Mouse (Mus musculus) liver, embryonic 15.5 days (tissue): ENCODE measurements around the gene Zbtb20. TPM values are rescaled to one million over a fixed set of nuclear protein-coding genes. Genes with fewer than 3 reads are reported as not detected.

Experiments
- ATAC-seq: fragments of 200-750 bp; cut with Nextera tagmentation; 2 replicates; pipeline ENCODE4 v1.8.0; 2017; ENCODE audit warnings: moderate number of reproducible peaks, mild to moderate bottlenecking, moderate library complexity; ENCODE audit not compliant: insufficient read depth
- H3K27ac ChIP-seq: fragments of 300-500 bp; sonication (generic); replicated peaks from 2 replicates; pipeline ENCODE4 v1.5.1; 2015; ENCODE audit warnings: mild to moderate bottlenecking, inconsistent platforms
- H3K27me3 ChIP-seq: fragments of 300-500 bp; sonication (generic); 2 replicates; pipeline ENCODE4 v1.6.1; 2015; ENCODE audit warnings: mild to moderate bottlenecking, inconsistent platforms
- H3K36me3 ChIP-seq: fragments of 300-500 bp; sonication (generic); replicated peaks from 2 replicates; pipeline ENCODE4 v1.6.1; 2015; ENCODE audit warnings: moderate library complexity, mild to moderate bottlenecking, inconsistent platforms
- H3K4me1 ChIP-seq: fragments of 300-500 bp; sonication (generic); replicated peaks from 2 replicates; pipeline ENCODE4 v1.6.1; 2015; ENCODE audit warnings: inconsistent platforms
- H3K4me2 ChIP-seq: fragments of 300-500 bp; sonication (generic); 2 replicates; pipeline ENCODE4 v1.6.1; 2015; ENCODE audit warnings: moderate library complexity, mild to moderate bottlenecking, inconsistent platforms
- H3K4me3 ChIP-seq: fragments of 300-500 bp; sonication (generic); replicated peaks from 2 replicates; pipeline ENCODE4 v1.5.1; 2015; ENCODE audit warnings: mild to moderate bottlenecking, inconsistent platforms
- H3K9ac ChIP-seq: fragments of 300-500 bp; sonication (generic); 2 replicates; pipeline ENCODE4 v1.6.1; 2015; ENCODE audit warnings: moderate library complexity, mild to moderate bottlenecking, inconsistent platforms
- H3K9me3 ChIP-seq: fragments of 300-500 bp; sonication (generic); replicated peaks from 2 replicates; pipeline ENCODE4 v1.6.1; 2016; ENCODE audit warnings: inconsistent platforms
- WGBS: fragments of 180-500 bp; shearing (Covaris S2); methylation state at CpG from one replicate; pipeline ENCODE4 v1.1.7; 2015; ENCODE audit warnings: mixed read lengths; ENCODE audit not compliant: insufficient replicate concordance; 5-methylcytosine and 5-hydroxymethylcytosine counted together
- polyA plus RNA-seq: library from polyadenylated mRNA; unstranded; fragments of >200 nt; fragmentation: Nextera tagmentation; extraction: Ambion mirVana; gene quantifications from 2 replicates; pipeline ENCODE4 v1.2.1, GENCODE M21; 2015

Gene Zbtb20
- polyA plus RNA-seq, 1 experiment from 2014 or later: 5.1 TPM

- Histone ChIP-seq H3K36me3 (no peaks in the 10 kb centered on the region), H3K9me3 (no peaks in the 10 kb centered on the region), H3K4me3 (no peak overlapping the region), H3K27ac (no peak overlapping the region), H3K4me1 (no peaks in the 10 kb centered on the region), H3K4me2 (no peak overlapping the region), H3K27me3 (no peaks in the 10 kb centered on the region), H3K9ac (no peak overlapping the region)
- WGBS: 74% methylated on average over 9 of the region's 9 CpGs
- ATAC-seq: no peak
Measured at GRCm38 (mm10) chr16:43191060-43191850, 315.6 kb downstream of the Zbtb20 start.

- H3K27ac ChIP-seq: no peak overlapping the region
- no peak overlapping the region for H3K4me3 ChIP-seq
- no peak for ATAC-seq
- no peaks in the 10 kb centered on the region for H3K27me3 ChIP-seq
- no peak overlapping the region for H3K4me2 ChIP-seq
- WGBS: 58% methylated on average over 6 of the region's 6 CpGs
- H3K9ac ChIP-seq: no peak overlapping the region
- no peaks in the 10 kb centered on the region for H3K4me1 ChIP-seq
- no peaks in the 10 kb centered on the region for H3K9me3 ChIP-seq
- no peaks in the 10 kb centered on the region for H3K36me3 ChIP-seq
Measured at GRCm38 (mm10) chr16:43193631-43194239, 318.1 kb downstream of the Zbtb20 start.

- Histone ChIP-seq H3K27ac (no peak overlapping the region), H3K4me1 (no peaks in the 10 kb centered on the region), H3K4me2 (no peak overlapping the region), H3K36me3 (no peaks in the 10 kb centered on the region), H3K9me3 (no peaks in the 10 kb centered on the region), H3K27me3 (no peaks in the 10 kb centered on the region), H3K9ac (no peak overlapping the region), H3K4me3 (no peak overlapping the region)
- WGBS: 40% methylated on average over 4 of the region's 4 CpGs
- no peak for ATAC-seq
Measured at GRCm38 (mm10) chr16:43217336-43218006, 341.8 kb downstream of the Zbtb20 start.

GRCm38 (mm10) chr16:43219367-43219766 lies 343.7 kb downstream of the Zbtb20 start:
- no peak for ATAC-seq
- Histone ChIP-seq H3K4me3 (no peak overlapping the region), H3K27me3 (no peaks in the 10 kb centered on the region), H3K27ac (no peak overlapping the region), H3K36me3 (no peaks in the 10 kb centered on the region), H3K4me2 (no peak overlapping the region), H3K9ac (no peak overlapping the region), H3K9me3 (no peaks in the 10 kb centered on the region), H3K4me1 (no peaks in the 10 kb centered on the region)
- WGBS: 65% methylated on average over 1 of the region's 1 CpGs

GRCm38 (mm10) chr16:43221313-43221712 lies 345.6 kb downstream of the Zbtb20 start:
- 47% methylated on average over 4 of the region's 4 CpGs for WGBS
- Histone ChIP-seq H3K27ac (no peak overlapping the region), H3K9me3 (no peaks in the 10 kb centered on the region), H3K4me1 (no peaks in the 10 kb centered on the region), H3K27me3 (no peaks in the 10 kb centered on the region), H3K36me3 (no peaks in the 10 kb centered on the region), H3K9ac (no peak overlapping the region), H3K4me3 (no peak overlapping the region), H3K4me2 (no peak overlapping the region)
- no peak for ATAC-seq

- Histone ChIP-seq H3K4me3 (no peak overlapping the region), H3K27ac (no peak overlapping the region), H3K4me2 (no peak overlapping the region), H3K27me3 (no peaks in the 10 kb centered on the region), H3K36me3 (no peaks in the 10 kb centered on the region), H3K4me1 (no peaks in the 10 kb centered on the region), H3K9ac (no peak overlapping the region), H3K9me3 (no peaks in the 10 kb centered on the region)
- no peak for ATAC-seq
- 56% methylated on average over 4 of the region's 4 CpGs for WGBS
Measured at GRCm38 (mm10) chr16:43230253-43230652, 354.6 kb downstream of the Zbtb20 start.

GRCm38 (mm10) chr16:43234249-43234648 lies 358.6 kb downstream of the Zbtb20 start:
- no peak for ATAC-seq
- no peaks in the 10 kb centered on the region for H3K9me3 ChIP-seq
- H3K4me2 ChIP-seq: no peak overlapping the region
- H3K9ac ChIP-seq: no peak overlapping the region
- H3K4me3 ChIP-seq: no peak overlapping the region
- no peaks in the 10 kb centered on the region for H3K36me3 ChIP-seq
- H3K27ac ChIP-seq: no peak overlapping the region
- H3K4me1 ChIP-seq: no peaks in the 10 kb centered on the region
- no peaks in the 10 kb centered on the region for H3K27me3 ChIP-seq

- H3K36me3 ChIP-seq: no peaks in the 10 kb centered on the region
- ATAC-seq: peak; percentile 65; the same call in 1 of the 2 replicates
- H3K9ac ChIP-seq: no peak overlapping the region
- H3K4me1 ChIP-seq: no peaks in the 10 kb centered on the region
- H3K4me2 ChIP-seq: no peak overlapping the region
- 63% methylated on average over 7 of the region's 7 CpGs for WGBS
- H3K27ac ChIP-seq: no peak overlapping the region
- no peaks in the 10 kb centered on the region for H3K9me3 ChIP-seq
- H3K4me3 ChIP-seq: no peak overlapping the region
- H3K27me3 ChIP-seq: no peaks in the 10 kb centered on the region
Measured at GRCm38 (mm10) chr16:43235317-43235716, 359.6 kb downstream of the Zbtb20 start.

GRCm38 (mm10) chr16:43235721-43236159 lies 360.1 kb downstream of the Zbtb20 start:
- Histone ChIP-seq H3K4me1 (no peaks in the 10 kb centered on the region), H3K9ac (no peak overlapping the region), H3K36me3 (no peaks in the 10 kb centered on the region), H3K27ac (no peak overlapping the region), H3K4me2 (no peak overlapping the region), H3K27me3 (no peaks in the 10 kb centered on the region), H3K4me3 (no peak overlapping the region), H3K9me3 (no peaks in the 10 kb centered on the region)
- ATAC-seq: no peak
- WGBS: 71% methylated on average over 8 of the region's 8 CpGs

GRCm38 (mm10) chr16:43237551-43237950 lies 361.9 kb downstream of the Zbtb20 start:
- no peak overlapping the region for H3K27ac ChIP-seq
- 65% methylated on average over 2 of the region's 2 CpGs for WGBS
- no peaks in the 10 kb centered on the region for H3K9me3 ChIP-seq
- no peaks in the 10 kb centered on the region for H3K4me1 ChIP-seq
- no peak for ATAC-seq
- H3K36me3 ChIP-seq: no peaks in the 10 kb centered on the region
- no peak overlapping the region for H3K4me3 ChIP-seq
- H3K27me3 ChIP-seq: no peaks in the 10 kb centered on the region
- no peak overlapping the region for H3K4me2 ChIP-seq
- H3K9ac ChIP-seq: no peak overlapping the region

- WGBS: 66% methylated on average over 5 of the region's 5 CpGs
- Histone ChIP-seq H3K4me2 (no peak overlapping the region), H3K4me1 (no peaks in the 10 kb centered on the region), H3K9me3 (no peaks in the 10 kb centered on the region), H3K27ac (no peak overlapping the region), H3K27me3 (no peaks in the 10 kb centered on the region), H3K36me3 (no peaks in the 10 kb centered on the region), H3K9ac (no peak overlapping the region), H3K4me3 (no peak overlapping the region)
- no peak for ATAC-seq
Measured at GRCm38 (mm10) chr16:43247026-43247425, 371.3 kb downstream of the Zbtb20 start.
